Mouse (Mus musculus) embryo, embryonic 11 days (tissue): ENCODE measurements around the gene Pqbp1.

Experiments used
- DNase-seq: peaks from one replicate; pipeline ENCODE4 v3.0.0-alpha.2; 2015

Pqbp1 gene

DNA sequence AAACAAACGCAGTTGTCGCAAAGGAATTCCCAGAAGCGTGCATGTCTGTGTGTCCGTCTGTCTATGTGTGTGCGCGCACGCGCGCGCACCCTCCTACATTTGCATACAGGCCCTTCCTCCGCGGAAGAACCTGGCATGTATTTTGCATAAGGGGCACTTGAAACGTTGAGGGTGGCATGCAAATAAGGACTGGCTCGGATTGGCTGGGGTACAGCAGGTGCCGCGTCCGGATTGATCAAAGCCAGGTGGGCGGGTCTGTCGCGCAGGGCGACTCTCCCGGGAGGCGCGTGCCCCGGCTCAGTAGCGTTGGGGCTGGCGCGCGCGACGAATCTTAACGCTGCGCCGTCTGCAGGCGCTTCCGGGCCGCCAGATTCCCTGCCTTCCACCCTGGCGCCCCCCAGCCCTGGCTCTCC lies 21.1 kb downstream of the Pqbp1 start, which contains the start of gene Pim2:
Gene Pim2, plus strand, starts transcription at position 256 of the 413 bp plus-strand sequence.
- peak; percentile 88 for DNase-seq

GRCm38 (mm10) chrX:7869826-7870225 lies 29.2 kb downstream of the Pqbp1 start:
- DNase-seq, result no peak

GRCm38 (mm10) chrX:7868506-7868905 lies 30.6 kb downstream of the Pqbp1 start:
- no peak for DNase-seq

DNA sequence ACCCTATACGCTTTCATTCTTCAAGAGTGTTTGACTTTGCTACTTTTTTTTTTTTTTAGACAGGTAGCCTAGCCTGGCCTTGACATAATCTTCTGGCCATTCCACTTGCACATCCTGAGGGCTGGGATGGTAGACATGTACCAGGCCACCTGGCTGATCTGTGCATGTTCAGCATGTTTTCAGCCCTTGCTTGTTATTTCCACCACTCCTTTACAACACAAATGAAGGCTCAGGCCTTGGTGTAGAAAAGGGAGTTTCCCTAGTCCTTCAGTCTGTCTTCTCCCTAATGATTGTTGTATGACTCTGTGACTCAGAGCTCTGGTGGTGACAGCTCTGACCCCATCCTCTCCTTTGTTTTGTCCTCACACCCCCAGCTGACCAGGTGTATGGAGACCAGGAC lies 31.9 kb downstream of the Pqbp1 start:
- no peak for DNase-seq

DNA sequence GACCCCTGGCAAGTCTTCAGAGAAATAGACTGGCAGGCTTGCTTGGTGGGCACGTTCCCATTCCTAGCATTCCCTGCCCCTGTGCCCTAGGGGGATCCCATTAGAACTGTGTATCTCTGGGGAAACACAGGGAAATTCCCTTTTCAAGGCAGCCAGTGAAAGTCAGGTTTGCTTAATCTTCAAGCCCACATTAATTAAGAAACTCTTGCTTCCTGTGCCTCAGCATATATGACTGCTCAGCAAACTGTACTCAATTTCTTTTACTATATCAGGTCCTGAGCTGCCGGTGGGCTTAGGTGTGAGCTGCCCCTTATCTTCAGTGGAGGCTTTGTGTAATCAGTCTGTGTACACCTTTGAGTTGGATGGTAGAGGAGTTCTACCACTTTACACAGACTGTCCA lies 33.3 kb downstream of the Pqbp1 start:
- no peak for DNase-seq

DNA sequence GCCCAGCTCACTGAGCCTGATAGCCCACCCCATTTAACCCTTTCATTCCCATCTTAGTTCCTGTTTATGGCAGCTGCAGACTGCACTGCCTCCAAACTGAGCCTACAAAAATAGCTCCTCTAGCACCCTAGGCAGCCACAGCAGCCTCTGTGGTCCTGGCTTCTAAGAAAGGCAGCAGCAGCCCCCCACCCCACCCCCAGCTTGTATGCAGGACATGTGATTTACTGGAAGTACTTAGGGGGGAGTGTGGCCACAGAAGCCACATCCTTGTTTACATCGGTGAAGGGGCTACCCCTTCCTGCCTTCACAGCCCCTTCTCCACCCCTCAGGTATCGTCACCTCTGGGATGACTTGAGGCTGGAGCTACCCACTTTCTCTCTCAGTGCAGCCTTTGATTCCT lies 33.7 kb downstream of the Pqbp1 start:
- no peak for DNase-seq

- DNase-seq, result no peak
Observed at GRCm38 (mm10) chrX:7864551-7864950, 34.5 kb downstream of the Pqbp1 start.

- no peak for DNase-seq
Observed at GRCm38 (mm10) chrX:7863181-7863580, 35.9 kb downstream of the Pqbp1 start.

DNA sequence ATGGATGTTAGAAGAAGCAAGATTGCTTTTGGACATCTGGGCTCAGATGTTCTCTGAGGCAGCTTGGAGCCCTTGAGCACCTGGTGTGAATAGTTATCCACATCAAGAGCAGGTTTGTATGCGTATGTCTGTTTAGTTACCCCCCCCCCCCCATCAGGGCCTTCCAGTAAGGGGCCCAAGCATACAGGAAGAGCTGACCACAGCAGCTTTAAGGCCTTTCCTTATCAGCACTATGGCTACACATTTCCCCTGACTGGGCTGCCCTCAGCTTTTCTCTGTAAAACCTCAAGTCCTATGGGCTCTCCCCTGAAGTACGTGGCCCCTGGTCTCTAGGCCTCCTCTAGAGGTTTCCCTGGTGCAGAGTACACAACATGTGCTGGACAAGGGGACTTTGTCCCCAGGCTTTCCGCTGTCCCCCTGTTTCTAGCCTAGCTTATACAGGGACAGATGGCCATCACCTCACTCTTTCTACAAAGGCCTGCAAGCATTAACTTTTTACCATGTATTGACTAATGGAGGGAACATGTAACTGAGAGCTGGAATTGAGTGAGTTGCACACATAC lies 39.8 kb downstream of the Pqbp1 start:
- DNase-seq, result no peak

- DNase-seq, result no peak
Observed at GRCm38 (mm10) chrX:7854578-7854977, 44.5 kb downstream of the Pqbp1 start.

GRCm38 (mm10) chrX:7847845-7848244 lies 51.2 kb downstream of the Pqbp1 start:
- no peak for DNase-seq
